Mouse (Mus musculus): Measurements from ENCODE around the gene A430033K04Rik. TPM values are rescaled to one million over a fixed set of nuclear protein-coding genes. Genes with fewer than 3 reads are reported as not detected.
A peak's percentile ranks its signal among the peaks of the same experiment; 100 is the strongest.

A430033K04Rik gene
- total and polyA plus RNA-seq, 2 experiments from 2014 or later, result 8.9 to 12.1 TPM

- Histone ChIP-seq H3K36me3 (ENCODE audit: insufficient read depth, low read length) (peaks cover 13% of the 10 kb centered on the region; the same call in 1 of the 2 replicates), H3K27ac (no peak overlapping the region), H3K4me1 (ENCODE audit: insufficient read depth, low read length) (no peaks in the 10 kb centered on the region), H3K9ac (replicated peaks; ENCODE audit: low read length) (no peak overlapping the region), H3K9me3 (ENCODE audit: low read length) (no peaks in the 10 kb centered on the region), H3K4me3 (ENCODE audit: low read length) (no peak overlapping the region), H3K27me3 (ENCODE audit: insufficient read depth, low read length) (no peaks in the 10 kb centered on the region), H3K4me2 (ENCODE audit: low read depth, low read length) (no peak overlapping the region)
- 96% methylated on average over 2 of the region's 2 CpGs for WGBS
- TF ChIP-seq CTCF (IDR thresholded peaks at IDR 0.05; ENCODE audit: low read depth), result no peak
- DNase-seq (ENCODE audit: low spot score) (no peak), ATAC-seq (no peak)
Observed at GRCm38 (mm10) chr5:138636486-138636885, 13.8 kb downstream of the A430033K04Rik start.

- H3K36me3 ChIP-seq (ENCODE audit: insufficient read depth, low read length), result peaks cover 16% of the 10 kb centered on the region
- H3K4me2 ChIP-seq (ENCODE audit: low read depth, low read length), result no peak overlapping the region
- H3K4me1 ChIP-seq (ENCODE audit: insufficient read depth, low read length), result no peaks in the 10 kb centered on the region
- DNase-seq (ENCODE audit: low spot score) (no peak), ATAC-seq (no peak)
- H3K9ac ChIP-seq (replicated peaks; ENCODE audit: low read length), result no peak overlapping the region
- no peaks in the 10 kb centered on the region for H3K27me3 ChIP-seq (ENCODE audit: insufficient read depth, low read length)
- TF ChIP-seq CTCF (IDR thresholded peaks at IDR 0.05; ENCODE audit: low read depth), result no peak
- 96% methylated on average over 3 of the region's 3 CpGs for WGBS
- H3K4me3 ChIP-seq (ENCODE audit: low read length), result no peak overlapping the region
- H3K9me3 ChIP-seq (ENCODE audit: low read length), result no peaks in the 10 kb centered on the region
- H3K27ac ChIP-seq, result no peak overlapping the region
Observed at GRCm38 (mm10) chr5:138641081-138641480, 18.4 kb downstream of the A430033K04Rik start.

- H3K36me3 ChIP-seq (ENCODE audit: insufficient read depth, low read length), result peaks cover 19% of the 10 kb centered on the region
- no peak for ATAC-seq
- no peak for DNase-seq (ENCODE audit: low spot score)
- no peak overlapping the region for H3K4me3 ChIP-seq (ENCODE audit: low read length)
- H3K4me2 ChIP-seq (ENCODE audit: low read depth, low read length), result no peak overlapping the region
- H3K9ac ChIP-seq (replicated peaks; ENCODE audit: low read length), result no peak overlapping the region
- 94% methylated on average over 3 of the region's 3 CpGs for WGBS
- H3K4me1 ChIP-seq (ENCODE audit: insufficient read depth, low read length), result no peaks in the 10 kb centered on the region
- TF ChIP-seq CTCF (IDR thresholded peaks at IDR 0.05; ENCODE audit: low read depth), result no peak
- no peaks in the 10 kb centered on the region for H3K9me3 ChIP-seq (ENCODE audit: low read length)
- H3K27ac ChIP-seq, result no peak overlapping the region
- no peaks in the 10 kb centered on the region for H3K27me3 ChIP-seq (ENCODE audit: insufficient read depth, low read length)
Observed at GRCm38 (mm10) chr5:138641761-138642160, 19.1 kb downstream of the A430033K04Rik start.

- Histone ChIP-seq H3K36me3 (ENCODE audit: insufficient read depth, low read length) (peaks cover 12% of the 10 kb centered on the region), H3K4me3 (ENCODE audit: low read length) (no peak overlapping the region), H3K27ac (no peak overlapping the region), H3K4me2 (ENCODE audit: low read depth, low read length) (no peak overlapping the region), H3K9me3 (ENCODE audit: low read length) (no peaks in the 10 kb centered on the region), H3K9ac (replicated peaks; ENCODE audit: low read length) (no peak overlapping the region), H3K27me3 (ENCODE audit: insufficient read depth, low read length) (no peaks in the 10 kb centered on the region), H3K4me1 (ENCODE audit: insufficient read depth, low read length) (no peaks in the 10 kb centered on the region)
- WGBS, result 90% methylated on average over 1 of the region's 1 CpGs
- DNase-seq (ENCODE audit: low spot score), result no peak
- no peak for ATAC-seq
- no peak for TF ChIP-seq CTCF (IDR thresholded peaks at IDR 0.05; ENCODE audit: low read depth)
Observed at GRCm38 (mm10) chr5:138652911-138653310, 30.3 kb downstream of the A430033K04Rik start.

- Histone ChIP-seq H3K36me3 (ENCODE audit: insufficient read depth, low read length) (no peaks in the 10 kb centered on the region), H3K27ac (no peak overlapping the region), H3K9ac (replicated peaks; ENCODE audit: low read length) (no peak overlapping the region), H3K4me3 (ENCODE audit: low read length) (no peak overlapping the region), H3K27me3 (ENCODE audit: insufficient read depth, low read length) (no peaks in the 10 kb centered on the region), H3K4me1 (ENCODE audit: insufficient read depth, low read length) (no peaks in the 10 kb centered on the region), H3K4me2 (ENCODE audit: low read depth, low read length) (no peak overlapping the region), H3K9me3 (ENCODE audit: low read length) (no peaks in the 10 kb centered on the region)
- 21% methylated on average over 2 of the region's 2 CpGs for WGBS
- ATAC-seq, result peak; percentile 90
- DNase-seq (ENCODE audit: low spot score), result peak; percentile 85
- TF ChIP-seq CTCF (IDR thresholded peaks at IDR 0.05; ENCODE audit: low read depth), result peak; percentile 91
Observed at GRCm38 (mm10) chr5:138656477-138657156, 34.0 kb downstream of the A430033K04Rik start.

- H3K9me3 ChIP-seq (ENCODE audit: low read length), result no peaks in the 10 kb centered on the region
- no peaks in the 10 kb centered on the region for H3K36me3 ChIP-seq (ENCODE audit: insufficient read depth, low read length)
- TF ChIP-seq CTCF (IDR thresholded peaks at IDR 0.05; ENCODE audit: low read depth), result no peak
- 96% methylated on average over 3 of the region's 3 CpGs for WGBS
- no peak overlapping the region for H3K9ac ChIP-seq (replicated peaks; ENCODE audit: low read length)
- 0 out of 2 replicates have a peak, but pooled peaks have one; percentile 24 for ATAC-seq
- H3K4me1 ChIP-seq (ENCODE audit: insufficient read depth, low read length), result no peaks in the 10 kb centered on the region
- no peak overlapping the region for H3K4me3 ChIP-seq (ENCODE audit: low read length)
- no peak overlapping the region for H3K4me2 ChIP-seq (ENCODE audit: low read depth, low read length)
- no peak for DNase-seq (ENCODE audit: low spot score)
- no peak overlapping the region for H3K27ac ChIP-seq
- no peaks in the 10 kb centered on the region for H3K27me3 ChIP-seq (ENCODE audit: insufficient read depth, low read length)
Observed at GRCm38 (mm10) chr5:138657407-138657806, 34.7 kb downstream of the A430033K04Rik start.

- H3K4me1 ChIP-seq (ENCODE audit: insufficient read depth, low read length), result no peaks in the 10 kb centered on the region
- H3K36me3 ChIP-seq (ENCODE audit: insufficient read depth, low read length), result no peaks in the 10 kb centered on the region
- TF ChIP-seq CTCF (IDR thresholded peaks at IDR 0.05; ENCODE audit: low read depth), result peak; percentile 75
- no peak overlapping the region for H3K4me2 ChIP-seq (ENCODE audit: low read depth, low read length)
- peak; percentile 84 for DNase-seq (ENCODE audit: low spot score)
- no peaks in the 10 kb centered on the region for H3K27me3 ChIP-seq (ENCODE audit: insufficient read depth, low read length)
- 0 out of 2 replicates have a peak, but pooled peaks have one; percentile 73 for ATAC-seq
- no peak overlapping the region for H3K27ac ChIP-seq
- no peaks in the 10 kb centered on the region for H3K9me3 ChIP-seq (ENCODE audit: low read length)
- no peak overlapping the region for H3K4me3 ChIP-seq (ENCODE audit: low read length)
- WGBS, result 36% methylated on average over 6 of the region's 6 CpGs
- no peak overlapping the region for H3K9ac ChIP-seq (replicated peaks; ENCODE audit: low read length)
Observed at GRCm38 (mm10) chr5:138657854-138658253, 35.2 kb downstream of the A430033K04Rik start.

Data from hindbrain, postnatal 0 days (tissue).